Mouse (Mus musculus): ENCODE data around the gene Il6st. TPM values are rescaled to one million over a fixed set of nuclear protein-coding genes. Genes with fewer than 3 reads are reported as not detected.

The Il6st gene
- total RNA-seq, 2 experiments from 2014 or later: 181 to 216 TPM

Other genes starting within 250 kb of the Il6st start
- under 1 TPM; 0.25 to 0.34 TPM for gene Ankrd55, start 175.6 kb upstream of the Il6st start, total RNA-seq (2021)
- not detected for gene Il31ra, start 130.3 kb downstream of the Il6st start, total RNA-seq (2021)
- not detected for gene Ddx4, start 188.4 kb downstream of the Il6st start, total RNA-seq (2021)
- 10 to 100 TPM in 1 of 2 experiments, 1 to 10 TPM in 1; 8.6 to 10.6 TPM for gene Slc38a9, start 196.7 kb downstream of the Il6st start, total RNA-seq (2021)